Mouse (Mus musculus) cerebellum, adult (tissue): Measurements from ENCODE around the gene Cdk4.
A peak's percentile ranks its signal among the peaks of the same experiment; 100 is the strongest.
"Not testable (repeated sequence)": the region's sequence is repeated elsewhere in the genome, so short reads cannot be mapped to it uniquely, and the experiment has no call there.

Experiments
- ATAC-seq: cut with Nextera tagmentation; 2 replicates; pipeline ENCODE4 v1.9.2; 2017; ENCODE audit warnings: mild to moderate bottlenecking, moderate library complexity, mixed read lengths; ENCODE audit not compliant: insufficient number of reproducible peaks, low FRiP score, low TSS enrichment

The Cdk4 gene

GRCm38 (mm10) chr10:127055406-127055805 is 7.9 kb upstream of the Cdk4 start:
- no peak for ATAC-seq

GRCm38 (mm10) chr10:127056490-127056889 is 6.8 kb upstream of the Cdk4 start:
- ATAC-seq, result no peak

GRCm38 (mm10) chr10:127058161-127058560 is 5.2 kb upstream of the Cdk4 start:
- ATAC-seq, result no peak; the same call in 1 of the 2 replicates

GRCm38 (mm10) chr10:127058708-127059107 is 4.6 kb upstream of the Cdk4 start:
- ATAC-seq, result no peak

GRCm38 (mm10) chr10:127059174-127059967 is 4.0 kb upstream of the Cdk4 start:
- ATAC-seq, result no peak

- ATAC-seq, result 0 out of 2 replicates have a peak, but pooled peaks have one; percentile 8
These were observed 3.1 kb upstream of the Cdk4 start, which contains the start of gene March9 for GRCm38 (mm10) chr10:127059968-127060916. Gene March9 (minus strand): TSS chr10:127060184.

GRCm38 (mm10) chr10:127061085-127061484 is 2.2 kb upstream of the Cdk4 start:
- ATAC-seq, result no peak

- no peak for ATAC-seq
These were observed 1.8 kb upstream of the Cdk4 start for GRCm38 (mm10) chr10:127061513-127061912.

GRCm38 (mm10) chr10:127062101-127062500 is 1.2 kb upstream of the Cdk4 start:
- ATAC-seq, result not testable (repeated sequence)

GRCm38 (mm10) chr10:127062503-127062902 is 831 bp upstream of the Cdk4 start:
- ATAC-seq, result no peak

GRCm38 (mm10) chr10:127063913-127064870 is 858 bp downstream of the Cdk4 start:
- no peak; the same call in 1 of the 2 replicates for ATAC-seq

GRCm38 (mm10) chr10:127065981-127066380 is 2.6 kb downstream of the Cdk4 start:
- no peak for ATAC-seq

GRCm38 (mm10) chr10:127066519-127067018 is 3.2 kb downstream of the Cdk4 start:
- no peak for ATAC-seq

- ATAC-seq, result no peak
These were observed 5.2 kb downstream of the Cdk4 start for GRCm38 (mm10) chr10:127068360-127069038.

GRCm38 (mm10) chr10:127069281-127070189 is 6.2 kb downstream of the Cdk4 start:
- 0 out of 2 replicates have a peak, but pooled peaks have one; percentile 14 for ATAC-seq

GRCm38 (mm10) chr10:127070190-127071121 is 7.1 kb downstream of the Cdk4 start, which contains the start of gene Tspan31:
Gene Tspan31 (minus strand): TSS chr10:127070264.
- ATAC-seq, result peak; percentile 91

- no peak for ATAC-seq
These were observed 7.9 kb downstream of the Cdk4 start for GRCm38 (mm10) chr10:127071203-127071602.
